Mouse (Mus musculus) cerebellum, postnatal 4 days (tissue): ENCODE results near the gene Tas2r110.

Experiments
- DNase-seq, 2 experiments: peaks; one replicate each; pipeline ENCODE4 v3.0.0; 2022; ENCODE audit warnings: low spot score in 2 of 2, mixed read lengths in 1 of 2

Gene Tas2r110

GRCm38 (mm10) chr6:132867708-132868107 is at the start of gene Tas2r110:
TSS of gene Tas2r110 (plus strand) at chr6:132868008.
- no peak for DNase-seq

- DNase-seq, result no peak
These were observed 21.0 kb upstream of the Tas2r110 start, which contains the start of gene Tas2r123 for GRCm38 (mm10) chr6:132846842-132847241. TSS of gene Tas2r123 (plus strand) at chr6:132847142.

- no peak for DNase-seq
These were observed 12.7 kb upstream of the Tas2r110 start, which contains the start of gene Tas2r116 for GRCm38 (mm10) chr6:132855138-132855537. TSS of gene Tas2r116 (plus strand) at chr6:132855438.

- DNase-seq, result no peak
These were observed 24.9 kb downstream of the Tas2r110 start, which contains the start of gene Tas2r113 for GRCm38 (mm10) chr6:132892711-132893110. TSS of gene Tas2r113 (plus strand) at chr6:132893011.

- DNase-seq, result no peak
These were observed 41.5 kb downstream of the Tas2r110 start, which contains the start of gene Tas2r125 for GRCm38 (mm10) chr6:132909351-132909750. TSS of gene Tas2r125 (plus strand) at chr6:132909651.
